Mouse (Mus musculus): ENCODE data around the gene Ddb1.
A peak's percentile ranks its signal among the peaks of the same experiment; 100 is the strongest.

Gene Ddb1

DNA sequence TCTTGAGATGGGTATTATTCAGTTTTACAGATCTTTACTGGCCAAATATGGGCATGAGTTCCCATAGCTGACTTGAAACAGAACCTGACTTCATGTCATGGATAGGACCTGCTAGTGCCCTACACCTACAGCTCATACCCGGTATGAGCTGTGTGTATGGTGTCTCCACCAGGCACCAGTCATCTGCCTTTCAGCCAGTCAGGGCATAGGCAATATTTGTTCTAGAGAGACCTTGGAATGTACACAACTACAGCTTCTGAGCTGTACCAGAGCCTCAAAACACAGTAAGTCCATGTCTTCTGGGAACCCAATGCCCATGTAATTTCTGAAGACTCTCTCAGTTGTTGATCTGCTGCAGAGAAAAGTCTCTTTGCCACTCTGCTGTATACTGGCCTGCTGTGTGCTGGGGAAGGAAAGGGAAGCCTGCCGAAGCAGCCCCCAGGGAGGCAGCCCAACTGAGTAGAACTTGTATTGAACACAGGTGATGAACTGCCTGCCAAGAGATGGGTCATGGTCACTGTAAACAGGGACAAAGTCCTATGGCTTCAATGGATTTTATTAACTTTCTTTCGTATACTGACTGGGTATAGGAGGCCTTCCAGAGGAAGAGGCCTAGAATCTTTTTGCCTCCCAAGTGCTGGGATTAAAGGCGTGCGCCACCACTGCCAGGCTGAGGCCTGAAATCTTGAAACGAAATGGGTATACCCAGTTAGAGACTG lies 13.3 kb upstream of the Ddb1 start:
- DNase-seq (ENCODE audit: low read depth, low spot score): no peak

DNA sequence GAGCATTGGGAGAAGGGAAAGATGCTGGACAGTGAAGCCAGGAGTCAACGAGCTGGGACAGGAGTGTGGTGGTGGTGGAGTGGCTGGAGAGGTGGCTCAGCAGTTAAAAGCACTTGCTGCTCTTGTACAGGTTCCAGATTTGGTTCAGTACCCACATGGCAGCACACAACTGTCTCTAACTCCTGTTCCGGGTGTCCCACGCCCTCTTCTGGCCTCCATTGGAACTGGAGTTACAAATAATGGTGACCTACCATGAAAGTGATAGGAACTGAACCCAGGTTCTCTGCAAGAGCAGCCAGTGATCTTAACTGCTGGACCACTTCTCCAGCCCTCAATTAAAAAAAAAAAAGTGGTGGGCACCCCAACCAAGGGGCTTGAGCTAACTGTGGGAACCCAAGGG lies 6.9 kb upstream of the Ddb1 start:
- peak; percentile 69 for DNase-seq (ENCODE audit: low read depth, low spot score)

DNA sequence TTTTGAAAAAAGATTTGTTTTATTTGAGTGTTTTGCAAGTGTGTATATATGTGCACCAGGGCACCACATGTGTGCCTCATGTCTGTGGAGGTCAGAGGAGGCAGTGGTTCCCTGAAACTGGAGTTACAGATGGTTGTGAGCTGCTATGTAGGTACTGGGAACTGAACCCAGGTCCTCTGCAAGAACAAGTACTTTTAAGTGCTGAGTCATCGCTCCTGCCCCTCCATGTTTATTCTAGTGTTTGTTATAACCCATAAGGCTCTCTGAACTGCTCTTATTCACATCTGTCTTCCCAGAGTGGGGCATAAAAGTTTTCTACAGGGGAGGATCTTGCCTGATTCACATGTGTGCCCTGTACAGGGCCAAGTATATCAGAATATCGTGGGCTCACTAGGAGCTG lies 5.5 kb upstream of the Ddb1 start:
- no peak for DNase-seq (ENCODE audit: low read depth, low spot score)

DNA sequence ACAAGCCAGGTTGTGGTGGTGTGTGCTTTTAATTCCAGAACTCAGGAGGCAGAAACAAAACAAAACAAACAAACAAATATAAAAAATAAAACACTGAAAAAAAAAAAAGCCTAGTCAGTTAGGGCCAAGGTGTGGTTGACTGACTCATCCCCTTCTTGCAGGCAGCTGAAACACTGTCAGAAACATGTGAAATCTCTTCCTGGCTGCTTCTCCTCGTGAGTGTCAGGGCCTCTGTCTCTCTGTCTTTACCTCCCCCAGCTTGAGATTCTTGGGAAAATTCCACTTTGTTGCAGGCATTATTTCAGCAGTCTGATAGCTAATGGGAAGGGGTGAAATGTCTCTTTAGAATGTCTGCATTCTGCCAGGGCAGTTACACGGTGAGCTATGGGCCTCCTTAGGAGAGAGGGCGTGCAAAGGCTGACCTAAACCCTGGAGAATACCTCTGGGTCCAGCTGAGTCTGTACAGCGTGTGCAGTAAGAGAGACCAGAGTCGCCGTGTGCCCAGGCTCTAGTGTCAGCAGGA lies 2.8 kb upstream of the Ddb1 start:
- no peak for DNase-seq (ENCODE audit: low read depth, low spot score)

DNA sequence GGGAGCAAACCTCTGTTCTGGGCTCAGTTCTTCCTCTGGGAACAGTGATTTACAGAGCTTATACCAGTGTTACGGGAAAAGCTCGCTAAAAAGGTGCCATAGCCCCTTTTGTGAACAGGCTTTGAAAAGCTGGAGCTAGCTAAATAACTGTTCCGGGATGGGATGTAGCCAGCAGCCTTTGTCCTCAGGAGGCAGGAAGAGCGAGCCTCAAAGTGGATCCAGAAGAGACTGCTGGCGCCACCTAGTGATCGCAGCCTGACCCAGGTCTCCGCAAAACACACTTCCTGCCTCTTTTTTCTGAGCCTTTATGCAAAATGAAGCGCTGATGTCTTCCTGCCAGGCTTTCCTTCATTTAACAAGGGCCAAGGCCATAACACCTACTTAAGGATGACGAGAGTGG lies 2.3 kb upstream of the Ddb1 start:
- peak; percentile 91 for DNase-seq (ENCODE audit: low read depth, low spot score)

DNA sequence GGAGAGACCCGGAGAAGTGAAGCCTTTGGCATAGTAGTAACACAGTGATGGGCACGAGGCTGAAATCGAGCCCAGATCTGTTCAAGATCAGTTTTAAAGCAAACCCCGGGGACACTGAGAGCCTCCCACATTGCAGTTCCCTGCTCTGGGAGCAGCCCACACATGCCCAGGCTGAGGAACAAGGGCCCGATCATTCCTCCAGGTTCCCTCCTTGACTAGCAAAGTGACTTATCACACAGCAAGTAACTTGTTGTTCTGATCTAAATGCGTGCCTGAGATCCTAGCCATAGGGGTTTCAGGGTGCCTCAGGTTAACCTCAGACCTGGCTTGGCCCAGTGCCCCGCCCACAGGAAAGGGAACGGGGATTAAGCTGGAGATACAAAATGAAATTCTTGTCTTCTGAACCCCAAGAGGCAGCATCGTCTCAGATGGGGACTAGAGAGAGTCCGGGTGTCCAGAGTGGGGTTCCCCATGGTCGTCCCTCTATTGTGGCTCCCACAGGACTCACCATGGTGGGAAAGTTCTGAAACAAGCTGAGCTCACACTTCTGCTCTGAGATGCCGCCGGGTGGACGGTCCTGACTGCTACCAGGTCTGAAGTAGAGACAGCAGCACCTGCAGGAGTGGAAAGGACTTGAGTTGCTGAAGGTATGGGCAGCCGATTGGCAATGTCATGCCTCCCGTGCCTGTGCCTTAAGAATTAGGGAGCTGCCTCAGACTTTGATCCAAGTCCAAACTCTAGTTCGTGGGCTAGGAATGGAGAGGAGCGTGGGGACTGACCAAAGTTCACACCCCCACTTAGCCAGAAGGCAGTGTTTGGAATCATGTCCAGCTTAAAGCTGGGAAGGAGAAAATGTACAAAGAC lies 1.2 kb upstream of the Ddb1 start:
- peak; percentile 19 for DNase-seq (ENCODE audit: low read depth, low spot score)

DNA sequence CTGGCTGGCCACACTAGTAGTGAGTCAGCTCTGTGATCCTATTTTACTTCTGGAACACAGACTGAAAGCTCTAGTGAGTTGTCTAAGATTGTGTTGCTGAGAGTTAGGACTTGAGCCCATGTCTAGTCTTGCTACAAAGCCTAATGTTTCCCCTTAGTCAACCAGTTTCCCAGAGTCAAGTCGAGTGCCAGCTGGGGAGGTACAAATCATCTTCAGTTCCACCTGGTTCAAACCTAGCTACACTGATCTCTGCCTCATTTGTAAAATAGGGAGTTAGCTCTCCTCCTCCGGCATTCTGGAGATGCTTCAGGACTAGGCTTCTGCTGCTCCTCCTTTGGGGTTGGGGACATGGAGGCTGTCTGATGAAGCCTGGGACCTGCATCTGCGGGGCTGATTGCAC lies 593 bp upstream of the Ddb1 start:
- DNase-seq (ENCODE audit: low read depth, low spot score): no peak

DNA sequence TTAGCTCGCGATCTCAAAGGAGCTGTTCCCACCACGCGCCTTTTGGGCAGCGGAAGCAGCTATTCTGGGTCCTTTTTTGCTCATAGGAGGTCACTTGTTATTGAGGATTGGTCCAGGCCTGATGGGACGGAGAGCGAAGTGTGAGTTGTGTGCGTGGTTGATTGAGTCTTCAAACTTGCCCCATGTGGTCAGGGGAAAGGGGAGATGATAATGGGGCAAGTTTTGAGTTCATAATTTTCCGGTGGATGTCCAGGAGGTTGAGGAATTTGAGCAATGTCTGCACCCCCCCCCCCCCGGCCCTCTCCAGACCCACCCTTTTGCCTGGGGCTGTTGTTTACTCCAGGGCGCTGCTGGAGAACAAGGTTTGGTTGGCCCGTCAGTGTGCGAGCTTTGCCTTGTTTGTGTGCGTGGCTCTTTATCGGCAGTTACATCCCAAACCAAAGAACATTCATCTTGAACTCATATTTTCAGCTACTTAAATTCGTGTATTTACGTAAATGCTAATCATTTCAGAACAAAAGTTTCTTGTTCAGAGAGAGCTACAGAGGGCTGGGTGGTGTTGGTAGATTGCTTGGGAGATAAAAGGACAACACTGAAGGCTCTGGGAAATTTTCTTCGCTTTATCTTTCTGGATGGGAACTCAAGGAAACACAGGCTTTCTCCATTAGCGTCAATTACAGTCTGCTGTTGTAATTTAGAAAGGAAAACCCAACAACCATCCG lies 935 bp downstream of the Ddb1 start:
- DNase-seq (ENCODE audit: low read depth, low spot score): peak; percentile 77

DNA sequence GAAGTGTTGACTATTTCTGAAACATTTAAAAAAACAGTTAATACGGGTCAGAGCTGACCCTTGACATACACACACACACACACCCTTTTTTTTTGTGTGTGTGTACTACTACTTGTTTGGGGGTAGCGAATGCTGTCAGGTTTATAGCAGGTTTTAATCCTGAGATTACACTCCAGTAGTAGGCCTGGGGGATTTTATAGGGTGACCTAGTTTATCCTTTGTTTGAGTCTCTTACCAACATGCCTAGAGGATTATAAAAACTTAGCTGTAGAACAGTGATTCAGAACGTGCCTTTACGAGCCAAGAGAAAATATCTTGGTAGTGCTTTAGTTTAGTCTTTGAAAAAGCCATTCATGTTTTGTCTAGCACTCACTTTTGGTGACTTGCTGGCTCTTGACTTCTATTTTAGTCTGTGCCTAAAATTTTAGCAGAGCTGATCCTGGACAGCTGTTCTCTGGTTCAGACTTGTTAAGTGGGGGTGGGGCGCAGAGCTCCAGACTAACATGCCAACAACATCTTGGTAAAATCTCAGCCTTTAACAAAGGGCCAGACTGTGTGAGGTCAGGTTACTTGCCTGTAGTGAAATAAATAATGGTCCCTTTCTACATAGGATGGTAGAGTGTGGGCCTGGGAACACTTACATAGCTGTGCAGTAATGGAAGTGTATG lies 3.6 kb downstream of the Ddb1 start:
- no peak for DNase-seq (ENCODE audit: low read depth, low spot score)

DNA sequence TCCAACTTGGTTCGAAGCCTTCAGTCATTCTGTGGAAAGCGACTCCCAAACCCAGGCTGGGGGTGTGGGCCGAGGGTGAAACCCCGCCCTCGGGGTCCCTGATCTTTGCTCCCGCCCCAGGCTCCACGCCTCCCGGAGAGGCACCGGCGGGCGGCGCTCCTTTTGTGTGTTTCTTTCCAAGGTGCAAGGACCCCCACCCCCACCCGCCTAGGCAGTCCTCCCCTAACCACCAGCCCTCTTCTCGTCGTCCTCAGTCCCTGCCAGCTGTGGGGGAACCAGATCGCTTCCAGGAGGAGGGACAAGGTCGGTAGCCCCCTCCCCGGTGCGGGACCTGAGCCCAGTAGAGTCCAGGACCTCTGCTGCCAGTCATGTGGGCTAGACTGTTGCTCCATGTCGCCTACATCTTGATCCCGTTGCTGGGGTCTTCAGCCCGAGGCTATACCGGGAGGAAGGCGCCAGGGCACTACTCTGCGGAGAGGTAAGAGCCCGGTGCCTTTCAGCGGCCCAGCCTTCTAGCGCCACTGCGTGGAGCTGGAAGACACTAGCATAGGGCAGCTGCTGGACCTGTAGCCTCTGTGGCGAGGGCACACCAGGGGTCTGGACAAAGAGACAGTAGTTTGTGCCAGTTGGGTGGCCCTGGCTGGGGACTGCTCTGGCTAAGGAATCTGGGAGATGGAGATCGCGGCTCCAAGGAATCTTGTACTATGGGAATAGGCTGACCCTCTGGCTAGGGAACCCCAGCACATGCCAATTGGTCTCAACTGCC lies 29.2 kb downstream of the Ddb1 start, which contains the start of gene Vwce:
TSS of gene Vwce (plus strand) at position 108 of the 766 bp plus-strand sequence.
- peak; percentile 38 for DNase-seq (ENCODE audit: low read depth, low spot score)

DNA sequence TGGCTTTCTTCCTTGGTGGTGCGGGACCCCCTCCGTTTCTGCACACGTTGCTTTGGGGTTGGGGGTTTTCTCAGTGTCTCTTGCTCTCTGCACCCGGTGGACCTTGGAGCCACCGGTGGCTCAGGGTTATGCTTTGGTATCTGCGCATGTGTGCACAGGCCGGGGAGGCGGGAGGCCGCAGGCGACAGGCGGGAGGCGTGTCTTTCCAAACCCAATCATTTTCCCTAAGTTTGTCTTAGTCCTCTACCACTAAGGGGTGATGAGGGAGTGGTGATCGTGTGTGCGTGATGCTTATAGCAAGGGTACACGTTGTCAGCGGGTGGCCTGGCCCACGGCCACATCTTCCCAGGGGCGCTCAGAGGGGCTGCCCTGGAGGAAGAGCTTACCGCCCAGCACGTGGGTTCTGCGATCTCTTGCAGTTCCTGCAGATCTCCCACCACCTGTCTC lies 29.8 kb downstream of the Ddb1 start:
- DNase-seq (ENCODE audit: low read depth, low spot score): peak; percentile 65

DNA sequence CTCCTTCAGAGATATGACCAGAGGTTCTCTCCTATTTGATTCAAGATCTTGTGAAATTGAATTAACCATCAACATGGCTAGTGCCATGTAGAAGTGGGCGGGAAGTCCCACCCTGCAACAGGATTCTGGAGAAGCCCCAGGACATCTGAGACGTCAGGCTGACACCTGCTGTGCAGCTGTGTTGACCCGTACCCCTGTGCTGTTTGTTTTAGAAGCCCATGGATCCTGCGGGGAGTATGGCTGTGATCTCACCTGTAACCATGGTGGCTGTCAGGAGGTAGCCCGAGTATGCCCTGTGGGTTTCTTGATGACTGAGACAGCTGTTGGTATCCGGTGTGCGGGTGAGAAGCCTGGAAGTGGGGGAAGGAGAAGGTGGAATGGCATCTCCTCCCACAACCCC lies 32.7 kb downstream of the Ddb1 start:
- DNase-seq (ENCODE audit: low read depth, low spot score): no peak

DNA sequence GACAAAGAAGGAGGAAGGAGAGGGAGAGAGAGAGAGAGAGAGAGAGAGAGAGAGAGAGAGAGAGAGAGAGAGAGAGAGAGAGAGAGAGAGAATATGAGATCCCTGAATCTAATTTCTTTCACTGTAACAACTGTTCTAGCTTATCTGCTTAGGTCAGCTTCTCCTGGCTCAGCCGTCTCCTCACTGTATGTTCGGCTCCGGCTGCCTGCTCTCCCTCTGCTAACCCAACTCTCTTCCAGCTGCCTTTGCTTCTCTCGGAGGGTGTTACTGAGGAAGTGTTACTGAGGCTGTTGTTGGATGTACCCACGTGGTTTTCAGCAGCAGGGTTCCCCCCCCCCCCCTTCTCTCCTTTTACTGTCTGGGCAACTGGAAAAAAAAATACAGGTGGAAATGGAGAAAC lies 35.0 kb downstream of the Ddb1 start:
- DNase-seq (ENCODE audit: low read depth, low spot score): no peak

DNA sequence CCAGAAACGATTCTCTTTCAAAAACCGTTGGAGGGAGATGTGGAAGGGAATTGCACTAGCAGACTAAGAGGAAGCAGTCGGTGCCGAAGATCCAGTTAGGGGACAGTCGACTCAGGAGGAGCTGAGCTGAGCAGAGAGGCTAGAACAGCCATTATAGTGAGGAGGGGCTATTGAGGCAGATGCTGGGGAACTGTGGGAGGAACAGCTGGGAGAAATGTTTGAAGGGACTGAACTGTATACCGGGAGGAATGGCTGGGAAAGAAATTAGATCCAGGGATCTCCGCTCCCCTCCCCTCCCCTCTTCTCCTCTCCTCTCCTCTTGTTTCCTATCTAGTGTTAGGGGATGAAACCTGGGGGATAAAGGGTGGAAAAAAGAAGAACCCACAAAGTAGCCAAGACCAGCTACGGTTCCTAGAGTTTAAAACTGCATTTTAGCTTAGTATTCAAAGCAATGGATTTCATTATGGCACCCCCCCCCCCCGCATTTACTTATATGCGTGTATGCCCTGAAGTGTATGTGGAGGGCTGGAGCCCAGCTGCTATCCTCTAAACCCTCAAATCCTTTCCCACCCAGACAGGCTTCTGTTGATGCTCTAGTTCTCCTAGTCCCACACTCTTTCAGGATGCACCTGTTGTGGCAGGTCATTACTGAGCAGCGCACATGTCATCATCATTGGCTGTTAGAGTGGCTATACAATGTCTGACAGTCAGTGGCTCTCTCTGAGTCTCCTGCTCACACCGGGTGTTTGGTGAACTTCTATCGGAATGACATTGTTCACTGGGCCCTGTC lies 35.7 kb downstream of the Ddb1 start:
- DNase-seq (ENCODE audit: low read depth, low spot score): no peak

DNA sequence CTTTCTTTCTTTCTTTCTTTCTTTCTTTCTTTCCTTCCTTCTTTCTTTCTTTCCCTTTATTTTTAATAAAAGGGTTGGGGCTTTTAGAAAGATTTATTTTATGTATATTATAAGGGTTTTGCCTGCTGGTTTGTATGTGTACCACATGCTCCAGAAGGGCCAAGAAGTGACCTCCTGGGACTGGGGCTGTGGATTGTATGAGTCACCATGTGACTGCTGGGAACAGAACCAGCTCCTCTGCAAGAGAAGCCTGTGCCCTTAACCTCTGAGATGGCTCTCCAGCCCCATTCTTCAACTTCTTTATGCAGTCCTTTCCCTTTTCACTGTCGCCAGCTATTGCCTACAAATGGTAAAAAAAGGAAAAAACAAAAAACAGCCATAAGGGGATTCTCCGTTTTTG lies 40.5 kb downstream of the Ddb1 start:
- DNase-seq (ENCODE audit: low read depth, low spot score): no peak

DNA sequence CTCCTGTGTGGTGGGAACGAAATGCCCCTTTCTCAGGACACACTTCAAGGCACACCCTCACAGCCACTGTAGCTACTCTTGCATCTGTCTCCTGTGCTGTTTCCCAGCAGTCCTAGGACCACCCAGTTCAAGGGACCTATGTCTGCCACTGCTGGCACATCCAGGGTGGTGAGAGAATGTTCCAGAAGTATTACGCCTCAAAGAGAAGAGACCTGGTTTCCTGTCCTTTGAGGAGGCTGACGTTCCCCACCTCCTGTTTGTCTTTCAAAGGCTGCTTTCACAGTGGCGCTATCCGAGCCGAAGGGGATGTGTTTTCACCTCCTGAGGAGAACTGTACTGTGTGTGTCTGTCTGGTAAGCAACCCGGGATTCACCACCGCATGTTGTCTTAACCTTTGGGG lies 43.0 kb downstream of the Ddb1 start:
- DNase-seq (ENCODE audit: low read depth, low spot score): no peak

DNA sequence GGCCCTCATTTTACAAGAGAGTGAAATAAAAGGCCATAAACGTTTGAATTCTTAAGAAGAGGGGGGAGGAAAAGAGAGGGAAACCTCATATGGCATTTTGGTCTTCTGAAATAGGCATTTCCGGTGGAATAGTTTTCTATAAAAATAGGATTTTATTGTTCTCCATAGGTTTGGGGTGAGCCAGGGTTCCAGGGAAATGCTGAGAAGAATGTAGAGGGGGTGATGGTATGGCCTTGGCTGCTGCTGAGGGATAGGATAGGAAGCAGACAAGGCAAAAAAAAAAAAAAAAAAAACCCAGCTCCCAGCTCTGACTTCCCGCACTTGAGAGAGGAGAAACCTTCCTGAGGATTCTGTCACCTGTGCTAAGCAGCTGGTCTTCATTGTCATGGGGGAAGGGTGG lies 50.9 kb downstream of the Ddb1 start:
- no peak for DNase-seq (ENCODE audit: low read depth, low spot score)

DNA sequence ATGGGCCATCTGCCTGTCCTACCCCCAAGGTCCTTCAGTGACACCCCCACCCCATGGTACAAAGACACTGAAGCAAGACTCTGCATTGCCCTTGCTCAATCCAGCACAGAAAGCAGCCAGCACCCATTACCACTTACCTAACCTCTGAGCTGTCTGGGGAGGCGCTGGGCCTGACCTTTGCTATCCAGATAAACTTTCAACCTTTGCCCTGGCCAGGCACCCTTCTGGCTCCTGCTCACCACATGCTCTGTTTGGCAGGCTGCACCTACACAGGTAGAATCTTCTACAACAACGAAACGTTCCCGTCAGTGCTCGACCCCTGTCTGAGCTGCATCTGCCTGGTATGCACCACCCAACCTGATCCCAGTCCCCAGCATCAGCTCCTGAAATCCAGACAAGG lies 52.6 kb downstream of the Ddb1 start:
- no peak for DNase-seq (ENCODE audit: low read depth, low spot score)

DNA sequence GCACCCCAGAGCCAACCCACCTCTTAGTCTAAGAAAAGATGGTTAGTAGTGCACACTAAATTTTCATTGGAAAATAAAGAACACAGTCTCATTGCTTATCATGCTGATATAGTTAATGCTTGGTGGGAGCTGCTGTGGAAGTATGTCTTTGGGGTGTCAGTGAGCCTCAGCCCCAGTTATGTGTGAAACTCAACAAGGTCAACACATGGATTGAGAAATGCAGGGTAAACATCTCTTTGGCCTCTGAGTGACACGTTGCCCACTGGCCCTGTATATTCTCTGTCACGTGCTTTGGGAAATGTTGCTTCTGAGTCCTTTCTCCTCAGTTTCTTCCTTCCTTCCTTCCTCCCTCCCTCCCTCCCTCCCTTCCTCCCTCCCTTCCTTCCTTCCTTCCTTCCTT lies 53.3 kb downstream of the Ddb1 start:
- no peak for DNase-seq (ENCODE audit: low read depth, low spot score)

DNA sequence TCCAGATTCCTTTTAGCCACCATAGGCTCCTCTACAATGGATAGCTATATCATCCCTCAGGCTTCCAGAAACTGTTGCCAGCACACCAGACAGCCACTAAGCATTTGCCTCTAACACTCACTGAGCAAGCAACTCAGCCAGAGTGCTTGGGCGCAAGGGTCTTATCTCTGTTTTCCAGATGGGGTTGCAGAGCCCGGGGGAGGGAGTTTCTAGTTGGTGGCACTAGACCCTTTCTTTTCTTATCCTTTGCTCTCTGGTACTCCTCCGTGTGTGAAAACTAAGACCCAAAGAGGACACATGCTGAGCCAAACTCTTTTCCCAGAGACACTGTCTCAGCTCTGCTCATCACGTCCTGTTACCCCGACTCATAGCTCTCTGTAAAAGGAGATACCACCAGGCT lies 56.2 kb downstream of the Ddb1 start:
- DNase-seq (ENCODE audit: low read depth, low spot score): no peak

Data from R1 (cell line).